Mouse (Mus musculus) cortical plate, adult 2 months (tissue): ENCODE results near the gene Prdm16. TPM values are rescaled to one million over a fixed set of nuclear protein-coding genes. Genes with fewer than 3 reads are reported as not detected.

Experiments
- H3K27ac ChIP-seq: fragments of 200-500 bp; 2 replicates; pipeline ENCODE4 v1.5.1; 2012; ENCODE audit warnings: low read length, control low read depth, inconsistent platforms; ENCODE audit not compliant: insufficient read depth
- H3K4me1 ChIP-seq: fragments of 200-500 bp; 2 replicates; pipeline ENCODE4 v1.6.1; 2011; ENCODE audit warnings: low read length; ENCODE audit not compliant: control insufficient read depth, insufficient read depth
- H3K4me3 ChIP-seq: fragments of 200-500 bp; 2 replicates; pipeline ENCODE4 v1.5.1; 2011; ENCODE audit warnings: mild to moderate bottlenecking, low read length, control low read depth; ENCODE audit not compliant: insufficient read depth
- CTCF ChIP-seq: fragments of 200-500 bp; IDR thresholded peaks from 2 replicates; pipeline ENCODE4 v1.5.1; 2011; ENCODE audit warnings: mild to moderate bottlenecking, control low read depth, low read length; ENCODE audit not compliant: insufficient read depth; ENCODE audit errors: extremely low read depth
- POLR2A ChIP-seq: fragments of 200-500 bp; IDR thresholded peaks from 2 replicates; pipeline ENCODE4 v1.6.1; 2011; ENCODE audit warnings: mild to moderate bottlenecking, low read length, control low read depth; ENCODE audit not compliant: insufficient read depth; ENCODE audit errors: extremely low read depth
- polyA plus RNA-seq: library from polyadenylated mRNA; depleted of rRNA; stranded (reverse); fragments of >200 nt; gene quantifications from 2 replicates; pipeline ENCODE4 v1.2.3, GENCODE M21; 2012

Prdm16 gene
- polyA plus RNA-seq, 1 experiment, result 5.4 TPM

DNA sequence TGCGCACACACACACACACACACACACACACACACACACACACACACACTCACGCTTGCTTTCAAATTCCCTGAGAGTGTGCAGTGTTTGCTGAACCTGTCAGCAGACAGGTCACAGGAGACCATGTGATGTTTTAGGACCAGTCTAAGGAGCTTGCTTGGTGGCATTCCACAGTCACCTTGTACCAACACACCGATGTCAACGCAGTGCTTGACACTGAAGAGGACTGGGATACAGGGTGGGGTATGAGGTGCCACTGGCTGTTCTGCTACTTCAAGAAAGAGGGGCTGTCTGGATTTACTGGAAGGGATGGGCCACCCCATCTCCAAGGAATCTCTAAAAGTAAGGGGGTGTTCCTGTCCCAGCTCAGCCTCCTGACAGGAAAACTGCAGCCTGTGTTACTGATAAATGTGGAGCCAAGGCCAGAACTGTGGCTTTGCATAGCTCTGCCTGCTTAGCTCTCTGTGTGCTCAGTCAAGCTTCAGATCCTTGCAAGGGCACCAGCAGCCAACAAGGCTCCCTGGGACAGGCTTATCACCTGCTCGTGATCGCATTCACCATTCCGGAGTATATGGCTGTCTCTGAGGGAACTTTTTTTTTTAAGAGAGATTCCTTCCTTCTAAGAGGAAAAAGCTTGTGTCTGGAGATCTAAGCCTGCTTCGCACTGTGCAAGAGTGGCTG lies 157.6 kb downstream of the Prdm16 start:
- Histone ChIP-seq H3K4me3 (no peak overlapping the region), H3K27ac (no peak overlapping the region), H3K4me1 (no peaks in the 10 kb centered on the region)
- no peak for TF ChIP-seq POLR2A
- no peak for TF ChIP-seq CTCF

DNA sequence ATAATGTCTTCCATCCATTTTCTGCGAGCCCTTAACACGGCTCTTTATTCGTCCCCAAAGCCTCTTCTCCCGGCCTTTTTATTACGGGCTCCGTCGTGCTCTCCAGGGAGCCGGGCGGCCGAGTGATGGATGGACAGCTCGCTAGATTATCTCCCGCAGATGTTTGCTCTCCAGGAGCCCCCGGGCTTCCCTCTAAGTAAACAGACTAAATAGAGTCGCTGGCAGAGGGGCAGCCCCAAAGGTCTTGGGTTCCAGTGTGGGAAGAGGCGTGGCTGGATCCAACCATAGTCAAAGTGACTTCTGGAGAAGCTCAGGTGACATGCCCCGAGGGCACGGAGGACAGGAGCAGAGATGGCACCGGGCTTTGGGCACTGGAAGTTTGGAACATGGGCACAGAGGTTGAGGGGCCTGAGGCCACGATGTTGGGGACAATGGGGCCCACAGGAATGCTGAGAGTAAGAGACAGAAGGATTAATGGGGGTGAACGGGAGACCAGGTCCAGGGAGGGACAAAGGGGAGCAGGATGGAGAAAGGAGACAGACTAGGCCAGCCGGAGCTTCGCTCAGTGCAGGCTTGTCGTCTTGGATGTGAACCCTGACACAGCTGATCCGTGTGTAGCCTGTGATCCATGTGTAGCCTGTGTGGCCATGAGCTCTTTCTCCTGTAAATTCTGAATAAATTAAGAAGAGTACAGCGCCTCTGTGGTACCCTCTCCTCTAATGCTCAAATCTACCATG lies 162.9 kb downstream of the Prdm16 start:
- H3K4me1 ChIP-seq, result no peaks in the 10 kb centered on the region; the same call in 1 of the 2 replicates
- no peak overlapping the region for H3K4me3 ChIP-seq
- TF ChIP-seq POLR2A (no peak), CTCF (no peak)
- no peak overlapping the region for H3K27ac ChIP-seq

DNA sequence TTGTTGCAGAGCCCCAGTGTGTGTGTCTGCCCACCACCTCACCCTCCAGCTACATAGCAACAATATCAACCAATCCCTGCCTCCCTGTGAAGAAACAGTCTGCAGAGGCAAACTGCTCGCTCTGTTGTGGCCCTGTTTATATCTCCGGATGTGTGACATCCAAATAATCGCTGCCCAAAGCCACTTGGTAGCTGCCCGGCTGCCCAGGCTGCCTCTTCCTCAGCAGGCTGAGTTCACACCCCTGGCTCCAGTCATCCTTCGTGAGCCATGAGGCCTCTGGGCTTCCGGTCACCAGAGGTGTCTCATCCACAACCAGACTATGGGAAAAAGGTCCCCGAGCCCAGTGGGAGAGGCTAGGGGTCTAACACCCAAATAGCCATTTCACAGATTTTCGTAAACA lies 164.1 kb downstream of the Prdm16 start:
- TF ChIP-seq POLR2A, result no peak
- no peak for TF ChIP-seq CTCF
- H3K4me3 ChIP-seq, result no peak overlapping the region
- no peak overlapping the region for H3K27ac ChIP-seq
- no peaks in the 10 kb centered on the region; the same call in 1 of the 2 replicates for H3K4me1 ChIP-seq

DNA sequence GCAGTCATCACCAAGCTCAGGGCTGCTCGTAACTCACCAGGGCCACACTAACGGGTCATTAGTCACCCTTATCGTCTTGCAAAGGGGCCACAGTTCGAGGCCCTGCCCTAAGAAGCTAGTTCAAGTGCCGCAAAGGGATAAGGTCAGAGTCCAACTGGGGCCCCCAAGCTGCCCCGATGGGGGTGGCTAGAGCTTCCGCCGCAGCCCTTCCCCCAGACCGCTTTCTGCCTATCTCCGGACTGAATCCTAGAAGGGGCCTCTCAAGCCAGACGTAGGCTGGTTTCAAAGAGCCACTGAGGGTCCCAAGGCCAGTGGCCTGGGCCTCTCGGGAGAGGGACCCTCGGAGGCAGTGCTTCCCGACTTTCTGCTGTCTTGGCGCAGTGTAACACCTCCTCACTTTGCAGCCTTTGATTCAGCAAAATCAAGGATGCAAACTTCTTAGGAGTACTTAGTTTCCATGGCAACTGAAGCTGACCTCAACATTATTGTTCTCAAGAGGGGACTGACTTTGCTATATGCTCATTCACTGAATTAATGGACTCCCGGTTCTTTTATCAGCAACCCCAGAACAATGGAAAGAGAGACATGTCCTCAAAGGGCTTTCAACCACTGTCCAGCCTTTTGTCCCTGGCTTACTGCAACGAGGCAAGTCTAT lies 165.1 kb downstream of the Prdm16 start:
- TF ChIP-seq POLR2A (no peak), CTCF (no peak)
- Histone ChIP-seq H3K4me3 (no peak overlapping the region), H3K27ac (no peak overlapping the region)

DNA sequence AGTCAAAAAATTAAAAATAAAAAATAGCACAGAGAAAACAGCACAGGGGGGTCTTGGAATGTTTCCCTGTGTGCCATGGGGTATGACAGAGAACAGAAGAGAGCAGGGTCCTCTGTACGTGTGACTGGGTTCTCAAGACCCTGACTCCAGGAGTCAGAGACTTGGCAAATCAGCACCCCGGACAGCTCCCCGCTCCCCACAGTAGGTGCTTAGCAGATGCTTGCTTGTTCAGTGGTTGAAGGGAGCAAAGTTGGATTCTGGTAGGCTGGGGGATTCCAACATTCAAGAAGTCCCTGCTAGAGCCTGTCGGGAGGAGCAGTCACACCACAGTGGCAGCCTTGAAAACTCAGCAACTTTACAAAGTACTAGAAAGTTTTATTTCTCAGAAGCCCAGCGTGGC lies 170.4 kb downstream of the Prdm16 start:
- Histone ChIP-seq H3K4me3 (no peak overlapping the region), H3K27ac (no peak overlapping the region), H3K4me1 (no peaks in the 10 kb centered on the region)
- TF ChIP-seq POLR2A (no peak), CTCF (no peak)

More for the DNA sequence above, 165.1 kb downstream of the Prdm16 start:
- H3K4me1 ChIP-seq, result no peaks in the 10 kb centered on the region; the same call in 1 of the 2 replicates

DNA sequence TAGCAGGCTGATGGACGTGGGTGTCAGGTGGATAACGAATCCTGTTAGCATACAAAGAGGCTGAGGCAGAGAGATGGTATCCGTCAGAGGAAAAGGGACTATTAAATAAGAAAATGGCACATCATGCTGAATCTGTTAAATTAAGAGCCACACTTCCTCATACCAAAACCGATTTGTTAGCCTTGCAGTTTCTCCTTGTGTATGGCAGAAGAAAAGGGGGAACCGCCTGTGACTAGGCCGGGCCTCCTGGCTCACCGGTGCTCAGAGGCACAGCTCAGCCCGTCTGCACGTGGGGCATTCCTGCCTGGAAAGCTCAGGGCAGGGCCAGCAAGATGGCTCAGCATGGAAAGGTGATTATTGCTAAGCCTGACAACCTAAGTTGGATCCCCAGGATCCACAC lies 171.6 kb downstream of the Prdm16 start:
- Histone ChIP-seq H3K4me3 (no peak overlapping the region), H3K27ac (no peak overlapping the region)
- TF ChIP-seq CTCF (no peak), POLR2A (no peak)

DNA sequence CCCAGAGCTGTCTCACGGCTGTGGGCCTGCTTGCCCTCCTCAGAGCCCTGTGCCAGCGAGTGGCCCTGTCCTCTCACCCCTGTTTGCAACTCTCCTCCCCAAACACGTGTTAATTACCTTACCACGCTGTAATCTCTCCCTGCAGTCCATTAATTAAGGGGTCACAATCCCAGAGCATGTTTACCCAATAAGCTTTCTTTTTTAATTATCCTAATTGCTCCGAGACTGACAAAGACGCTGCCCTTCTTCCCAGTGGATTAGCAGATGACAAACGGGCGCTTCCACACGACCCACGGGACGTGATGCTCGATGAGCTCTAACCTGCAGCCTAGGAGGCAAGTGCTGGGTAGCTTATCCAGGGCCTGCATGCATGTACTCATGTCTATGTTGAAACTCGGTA lies 176.7 kb downstream of the Prdm16 start:
- Histone ChIP-seq H3K27ac (no peak overlapping the region), H3K4me3 (no peak overlapping the region), H3K4me1 (no peaks in the 10 kb centered on the region)
- TF ChIP-seq CTCF (no peak), POLR2A (no peak)

More for the DNA sequence above, 171.6 kb downstream of the Prdm16 start:
- H3K4me1 ChIP-seq, result no peaks in the 10 kb centered on the region

DNA sequence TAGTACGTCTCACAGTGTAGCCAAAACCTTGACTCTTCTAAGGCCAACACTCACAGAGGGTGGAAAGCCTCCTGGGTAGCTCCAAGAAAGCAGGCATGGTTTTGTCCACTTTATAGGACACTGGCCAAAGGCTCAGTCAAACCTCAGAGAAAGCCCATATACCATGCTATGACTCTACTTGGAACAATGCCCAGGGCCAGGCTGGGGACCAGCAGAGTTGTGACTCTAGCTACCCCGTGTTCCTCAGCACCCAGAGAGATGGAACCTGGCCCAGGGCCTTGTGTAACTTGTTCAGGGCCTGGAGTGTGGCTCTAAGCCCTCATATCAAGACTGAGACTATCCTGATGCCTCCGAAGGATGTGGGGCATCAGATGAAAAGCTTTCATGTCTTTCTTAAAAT lies 178.9 kb downstream of the Prdm16 start:
- Histone ChIP-seq H3K4me1 (no peaks in the 10 kb centered on the region; the same call in 1 of the 2 replicates), H3K27ac (no peak overlapping the region), H3K4me3 (no peak overlapping the region)
- TF ChIP-seq CTCF (no peak), POLR2A (no peak)

DNA sequence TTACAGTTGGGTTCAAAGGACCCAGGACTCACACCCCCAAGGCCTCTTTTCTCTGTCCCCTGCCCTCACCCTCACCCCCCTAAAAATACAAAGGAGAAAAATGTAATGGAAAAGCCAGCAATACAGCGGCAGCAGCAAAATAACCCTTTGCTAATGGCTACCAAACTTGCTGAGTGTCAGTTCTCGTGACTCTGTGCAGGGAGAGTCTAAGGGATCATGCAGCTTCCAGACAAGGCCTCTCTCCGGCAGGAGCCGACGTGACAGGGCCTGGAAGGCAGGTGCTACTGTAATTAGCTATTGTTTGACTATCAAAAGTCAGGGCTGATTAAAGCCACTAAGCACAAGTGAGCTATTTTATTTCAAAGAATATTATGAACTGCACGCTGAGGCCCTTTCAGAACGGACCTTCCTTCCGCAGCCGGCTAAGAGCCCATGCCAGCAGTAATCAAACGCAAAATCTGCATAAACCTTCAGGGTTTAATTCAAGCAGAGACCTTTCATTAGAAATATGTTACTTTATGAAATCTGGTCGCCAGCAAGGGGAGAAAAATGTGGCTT lies 180.3 kb downstream of the Prdm16 start:
- Histone ChIP-seq H3K4me1 (no peaks in the 10 kb centered on the region; the same call in 1 of the 2 replicates), H3K27ac (no peak overlapping the region)

More for the DNA sequence above, 180.3 kb downstream of the Prdm16 start:
- TF ChIP-seq CTCF (no peak), POLR2A (no peak)
- no peak overlapping the region for H3K4me3 ChIP-seq
